Mouse (Mus musculus) duodenum, adult 2 months (tissue): ENCODE data around the gene Tmem8b. TPM values are rescaled to one million over a fixed set of nuclear protein-coding genes. Genes with fewer than 3 reads are reported as not detected.

ENCODE experiments used
- polyA plus RNA-seq: library from polyadenylated mRNA; depleted of rRNA; stranded (reverse); fragments of >200 nt; gene quantifications from 2 replicates; pipeline ENCODE4 v1.2.3, GENCODE M21; 2012; ENCODE audit warnings: low replicate concordance; rRNA removed

Tmem8b gene
- 4.5 and 6.5 TPM in 2 replicates for polyA plus RNA-seq

GRCm38 (mm10) chr4:43668782-43669427, at the start of gene Tmem8b, which contains the start of gene Fam221b:
Tmem8b (plus strand) TSS chr4:43668971.
Fam221b (minus strand) TSS chr4:43669145.

GRCm38 (mm10) chr4:43631046-43631955, 37.5 kb upstream of the Tmem8b start, which contains the start of gene Npr2:
Npr2 (plus strand) TSS chr4:43631935.

GRCm38 (mm10) chr4:43653161-43654015, 15.4 kb upstream of the Tmem8b start, which contains the start of gene Spag8:
Spag8 (minus strand) TSS chr4:43653594.

GRCm38 (mm10) chr4:43656339-43657109, 12.2 kb upstream of the Tmem8b start, which contains the start of gene Hint2:
Hint2 (minus strand) TSS chr4:43656466.

GRCm38 (mm10) chr4:43700707-43701106, 31.9 kb downstream of the Tmem8b start, which contains the start of gene Olfr70:
Olfr70 (minus strand) TSS chr4:43700807.

GRCm38 (mm10) chr4:43709869-43710268, 41.1 kb downstream of the Tmem8b start, which contains the start of gene Olfr71:
Olfr71 (minus strand) TSS chr4:43710255.

GRCm38 (mm10) chr4:43726995-43727394, 58.2 kb downstream of the Tmem8b start, which contains the start of gene Hrct1:
Hrct1 (plus strand) TSS chr4:43727188.

GRCm38 (mm10) chr4:43729794-43730550, 61.2 kb downstream of the Tmem8b start, which contains the start of gene Spaar:
Spaar (plus strand) TSS chr4:43730034.

Other genes with a start within 250 kb of the Tmem8b start
- 0.15 and 0.32 TPM in 2 replicates for gene Fam166b, start 239.8 kb upstream of the Tmem8b start, polyA plus RNA-seq
- 82.2 and 96.7 TPM in 2 replicates for gene Tesk1, start 227.0 kb upstream of the Tmem8b start, polyA plus RNA-seq
- 2.3 and 3.4 TPM in 2 replicates for gene Cd72, start 214.3 kb upstream of the Tmem8b start, polyA plus RNA-seq
- 1.0 and 1.3 TPM in 2 replicates for gene Sit1, start 185.2 kb upstream of the Tmem8b start, polyA plus RNA-seq
- 470 and 876 TPM in 2 replicates for gene Ccdc107, start 176.1 kb upstream of the Tmem8b start, polyA plus RNA-seq
- gene Arhgef39, start 169.3 kb upstream of the Tmem8b start, polyA plus RNA-seq, result 41.0 and 46.8 TPM in 2 replicates
- 55.7 and 182 TPM in 2 replicates for gene Car9, start 162.0 kb upstream of the Tmem8b start, polyA plus RNA-seq
- gene Tpm2, start 145.2 kb upstream of the Tmem8b start, polyA plus RNA-seq, result 26.4 and 45.4 TPM in 2 replicates
- gene Creb3, start 106.6 kb upstream of the Tmem8b start, polyA plus RNA-seq, result 123 and 169 TPM in 2 replicates
- 45.3 and 46.9 TPM in 2 replicates for gene Tln1, start 106.3 kb upstream of the Tmem8b start, polyA plus RNA-seq
- gene Rgp1, start 90.3 kb upstream of the Tmem8b start, polyA plus RNA-seq, result 27.0 and 43.1 TPM in 2 replicates
- gene Gba2, start 90.1 kb upstream of the Tmem8b start, polyA plus RNA-seq, result 6.5 and 8.3 TPM in 2 replicates
- 0.26 TPM in 1 of 2 replicates, not detected in the other for gene Msmp, start 84.5 kb upstream of the Tmem8b start, polyA plus RNA-seq
- 4.7 and 10.2 TPM in 2 replicates for gene Npr2, start 37.0 kb upstream of the Tmem8b start, polyA plus RNA-seq
- gene Spag8, start 15.4 kb upstream of the Tmem8b start, polyA plus RNA-seq, result 0.52 and 0.68 TPM in 2 replicates
- 62.8 and 89.1 TPM in 2 replicates for gene Hint2, start 12.5 kb upstream of the Tmem8b start, polyA plus RNA-seq
- not detected in 2 replicates for gene Fam221b, start 174 bp downstream of the Tmem8b start, polyA plus RNA-seq
- not detected in 2 replicates for gene Olfr70, start 31.8 kb downstream of the Tmem8b start, polyA plus RNA-seq
- gene Olfr71, start 41.3 kb downstream of the Tmem8b start, polyA plus RNA-seq, result not detected in 2 replicates
- 2.7 and 2.8 TPM in 2 replicates for gene Hrct1, start 58.2 kb downstream of the Tmem8b start, polyA plus RNA-seq
- 0.65 and 0.94 TPM in 2 replicates for gene Spaar, start 61.1 kb downstream of the Tmem8b start, polyA plus RNA-seq
- not detected in 2 replicates for gene Olfr159, start 102.0 kb downstream of the Tmem8b start, polyA plus RNA-seq
- gene Olfr156, start 154.9 kb downstream of the Tmem8b start, polyA plus RNA-seq, result not detected in 2 replicates
- gene Olfr157, start 171.2 kb downstream of the Tmem8b start, polyA plus RNA-seq, result not detected in 2 replicates
- not detected in 2 replicates for gene Olfr155, start 182.6 kb downstream of the Tmem8b start, polyA plus RNA-seq
- gene Reck, start 206.6 kb downstream of the Tmem8b start, polyA plus RNA-seq, result 1.3 and 3.3 TPM in 2 replicates